Mouse (Mus musculus): ENCODE data around the gene Ints2.

GRCm38 (mm10) chr11:86253342-86253741 is 4.0 kb downstream of the Ints2 start:
- no peak for TF ChIP-seq CTCF (IDR thresholded peaks at IDR 0.05; ENCODE audit: low read depth)
- TF ChIP-seq EP300 (IDR thresholded peaks at IDR 0.05; ENCODE audit: low read depth): no peak
